8 mouse cellular contexts compared by ENCODE assay signal in genomic region chr7:46958853-46959252, GRCm38 (mm10). TPM values are rescaled to one million over a fixed set of nuclear protein-coding genes. Genes with fewer than 3 reads are reported as not detected.
DNase-seq lines count a peak whose midpoint lies in the region; ATAC-seq and TF ChIP-seq lines count a peak whose summit lies in the region.

No protein-coding gene starts in this region.

- peak overlapping the region; percentile 83 for H3K4me2 ChIP-seq in hindbrain, embryonic 13.5 days
- H3K4me2 ChIP-seq in midbrain, embryonic 15.5 days: peak overlapping the region; percentile 86

- H3K27ac ChIP-seq in kidney, adult 2 months (ENCODE audit: insufficient read depth, low read depth, low read length): no peak overlapping the region
- no peak overlapping the region for H3K27ac ChIP-seq in brown adipose tissue, adult 24 weeks (replicated peaks; ENCODE audit: low read depth, low read length)
- no peak overlapping the region for H3K27ac ChIP-seq in hindbrain, embryonic 13.5 days
- 0 out of 2 replicates have a peak overlapping the region, but pooled peaks have one; percentile 21 for H3K27ac ChIP-seq in midbrain, embryonic 15.5 days

- no peak for DNase-seq in kidney, adult 2 months
- DNase-seq in kidney, postnatal 25 days: no peak
- DNase-seq in c-Kit-positive CD71-positive TER-119-positive erythroid progenitor cells, embryonic 14.5 days (ENCODE audit: low spot score): no peak
- no peak for DNase-seq in spleen, adult 12 weeks (ENCODE audit: low spot score)
- DNase-seq in left cerebral cortex, adult 9 months (ENCODE audit: low spot score in 2 of 2): no peak

- peak overlapping the region; percentile 81 for H3K9ac ChIP-seq in hindbrain, embryonic 13.5 days
- peak overlapping the region; percentile 72 for H3K9ac ChIP-seq in midbrain, embryonic 15.5 days

- H3K4me3 ChIP-seq in kidney, adult 2 months (ENCODE audit: insufficient read depth, low read depth, low read length): peak overlapping the region; percentile 79; the same call in 1 of the 2 replicates
- peak overlapping the region; percentile 41 for H3K4me3 ChIP-seq in brown adipose tissue, adult 24 weeks (ENCODE audit: insufficient read depth, low read depth, low read length)
- peak overlapping the region; percentile 66 for H3K4me3 ChIP-seq in hindbrain, embryonic 13.5 days
- peak overlapping the region; percentile 68 for H3K4me3 ChIP-seq in midbrain, embryonic 15.5 days

- no peaks in the 10 kb centered on the region for H3K9me3 ChIP-seq in hindbrain, embryonic 13.5 days
- no peaks in the 10 kb centered on the region for H3K9me3 ChIP-seq in midbrain, embryonic 15.5 days

- ATAC-seq in hindbrain, embryonic 13.5 days (ENCODE audit: low FRiP score): no peak
- peak; percentile 65 for ATAC-seq in midbrain, embryonic 15.5 days (replicated peaks)

- no peak for TF ChIP-seq POLR2A in kidney, adult 2 months (IDR thresholded peaks at IDR 0.05; ENCODE audit: low read depth, low read length)

- no peaks in the 10 kb centered on the region for H3K36me3 ChIP-seq in kidney, adult 2 months (ENCODE audit: control insufficient read depth, insufficient read depth, low read length)
- peaks cover 15% of the 10 kb centered on the region for H3K36me3 ChIP-seq in hindbrain, embryonic 13.5 days
- peaks cover 9% of the 10 kb centered on the region for H3K36me3 ChIP-seq in midbrain, embryonic 15.5 days (replicated peaks)

- no peaks in the 10 kb centered on the region for H3K27me3 ChIP-seq in kidney, adult 2 months (replicated peaks; ENCODE audit: control insufficient read depth, insufficient read depth, low read length)
- peaks cover 11% of the 10 kb centered on the region for H3K27me3 ChIP-seq in hindbrain, embryonic 13.5 days
- no peaks in the 10 kb centered on the region for H3K27me3 ChIP-seq in midbrain, embryonic 15.5 days (replicated peaks)

- H3K4me1 ChIP-seq in kidney, adult 2 months (ENCODE audit: control insufficient read depth, insufficient read depth, low read length): peaks cover 6% of the 10 kb centered on the region; the same call in 1 of the 2 replicates
- H3K4me1 ChIP-seq in brown adipose tissue, adult 24 weeks (ENCODE audit: control insufficient read depth, insufficient read depth, insufficient read length, low read length): peaks cover 3% of the 10 kb centered on the region; the same call in 1 of the 2 replicates
- peaks cover 21% of the 10 kb centered on the region for H3K4me1 ChIP-seq in hindbrain, embryonic 13.5 days (replicated peaks)
- H3K4me1 ChIP-seq in midbrain, embryonic 15.5 days: peaks cover 16% of the 10 kb centered on the region

- 14% methylated on average over 9 of the region's 9 CpGs for WGBS in kidney, adult 2 months
- WGBS in hindbrain, embryonic 13.5 days: 18% methylated on average over 9 of the region's 9 CpGs
- WGBS in midbrain, embryonic 15.5 days: 16% methylated on average over 9 of the region's 9 CpGs

- TF ChIP-seq CTCF in kidney, adult 2 months (conservative IDR thresholded peaks at IDR 0.05; ENCODE audit: insufficient read depth, insufficient read length, low read depth, low read length): no peak

RNA-seq across cellular contexts. Expression of gene Uevld, which starts 0.5 kb away (rescaled TPM):
- 3.8 and 4.0 TPM in 2 replicates for polyA plus RNA-seq in kidney, adult 2 months (2012; rRNA removed)
- polyA plus RNA-seq in brown adipose tissue, adult 24 weeks (2012; ENCODE audit: insufficient read depth, insufficient read length, missing spikeins): 9.3 and 12.4 TPM in 2 replicates
- 5.0 and 5.9 TPM in 2 replicates for polyA plus RNA-seq in hindbrain, embryonic 13.5 days (2015; fragmentation: Nextera tagmentation; extraction: Ambion mirVana)
- 5.4 and 6.5 TPM in 2 replicates for polyA plus RNA-seq in midbrain, embryonic 15.5 days (2015; fragmentation: Nextera tagmentation; extraction: Ambion mirVana)

RNA-seq across cellular contexts. Expression of gene Gm9999, which starts 24.5 kb away (rescaled TPM):
- polyA plus RNA-seq in kidney, adult 2 months (2012; rRNA removed): 0.46 TPM in 1 of 2 replicates, not detected in the other
- polyA plus RNA-seq in brown adipose tissue, adult 24 weeks (2012; ENCODE audit: insufficient read depth, insufficient read length, missing spikeins): not detected in 2 replicates
- polyA plus RNA-seq in hindbrain, embryonic 13.5 days (2015; fragmentation: Nextera tagmentation; extraction: Ambion mirVana): not detected in 2 replicates
- polyA plus RNA-seq in midbrain, embryonic 15.5 days (2015; fragmentation: Nextera tagmentation; extraction: Ambion mirVana): not detected in 2 replicates

RNA-seq across cellular contexts. Expression of gene Tsg101, which starts 39.1 kb away (rescaled TPM):
- polyA plus RNA-seq in kidney, adult 2 months (2012; rRNA removed): 74.8 and 80.7 TPM in 2 replicates
- polyA plus RNA-seq in brown adipose tissue, adult 24 weeks (2012; ENCODE audit: insufficient read depth, insufficient read length, missing spikeins): 91.6 and 103 TPM in 2 replicates
- 397 and 415 TPM in 2 replicates for polyA plus RNA-seq in hindbrain, embryonic 13.5 days (2015; fragmentation: Nextera tagmentation; extraction: Ambion mirVana)
- 370 and 380 TPM in 2 replicates for polyA plus RNA-seq in midbrain, embryonic 15.5 days (2015; fragmentation: Nextera tagmentation; extraction: Ambion mirVana)

RNA-seq across cellular contexts. Expression of gene Spty2d1, which starts 49.4 kb away (rescaled TPM):
- polyA plus RNA-seq in kidney, adult 2 months (2012; rRNA removed): 6.3 and 7.2 TPM in 2 replicates
- polyA plus RNA-seq in brown adipose tissue, adult 24 weeks (2012; ENCODE audit: insufficient read depth, insufficient read length, missing spikeins): 6.4 TPM in 2 replicates
- 8.9 and 9.8 TPM in 2 replicates for polyA plus RNA-seq in hindbrain, embryonic 13.5 days (2015; fragmentation: Nextera tagmentation; extraction: Ambion mirVana)
- 7.1 and 8.1 TPM in 2 replicates for polyA plus RNA-seq in midbrain, embryonic 15.5 days (2015; fragmentation: Nextera tagmentation; extraction: Ambion mirVana)
